Mouse (Mus musculus) Muller cell, postnatal 12 days (primary cell): ENCODE data around the gene Epb41.
A peak's percentile ranks its signal among the peaks of the same experiment; 100 is the strongest.

ENCODE experiments used
- DNase-seq: peaks from one replicate; pipeline ENCODE4 v3.0.0-alpha.2; 2015; ENCODE audit errors: inconsistent ontology term

The Epb41 gene

DNA sequence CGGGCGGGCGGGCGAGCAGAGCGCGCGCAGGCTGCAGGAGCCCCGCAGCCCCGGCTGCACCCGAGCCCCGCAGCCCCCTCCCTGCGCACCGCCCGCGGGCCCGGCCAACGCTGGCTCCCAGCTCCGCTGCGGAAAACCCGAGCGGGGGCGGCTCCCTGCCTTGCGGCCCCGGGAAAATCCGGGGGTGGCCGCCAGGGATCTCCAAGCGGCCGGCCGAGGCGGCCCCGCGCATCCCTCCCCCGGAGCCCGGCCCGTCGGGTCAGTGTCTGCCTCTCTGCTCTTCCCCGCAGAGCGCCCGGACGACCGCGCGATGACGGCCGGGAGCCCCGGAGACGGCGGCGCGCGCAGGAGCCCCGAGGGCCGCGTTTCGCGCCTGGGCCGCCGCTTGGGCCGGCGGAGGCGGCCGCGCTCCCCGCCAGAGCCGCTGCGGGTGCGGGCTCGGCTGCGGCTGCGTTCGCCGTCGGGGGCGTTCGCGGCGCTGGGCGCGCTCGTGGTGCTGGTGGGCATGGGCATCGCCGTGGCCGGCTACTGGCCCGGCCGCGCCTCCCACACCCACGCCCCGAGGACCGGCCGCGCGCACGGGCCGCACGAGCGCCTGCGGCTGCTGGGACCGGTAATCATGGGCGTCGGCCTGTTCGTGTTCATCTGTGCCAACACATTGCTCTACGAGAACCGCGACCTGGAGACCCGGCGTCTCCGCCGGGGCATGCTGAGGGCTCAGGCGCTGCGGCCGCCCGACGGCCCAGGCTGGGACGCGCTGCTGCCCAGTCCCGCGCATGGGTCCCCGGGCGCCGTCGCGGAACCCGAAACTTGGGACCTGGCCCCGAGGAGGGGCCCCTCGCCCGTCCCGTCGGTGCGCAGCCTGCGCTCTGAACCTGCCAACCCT is 153.4 kb downstream of the Epb41 start, which contains the start of gene Tmem200b:
Gene Tmem200b, plus strand, starts transcription at position 311 of the 886 bp plus-strand sequence.
- no peak for DNase-seq

DNA sequence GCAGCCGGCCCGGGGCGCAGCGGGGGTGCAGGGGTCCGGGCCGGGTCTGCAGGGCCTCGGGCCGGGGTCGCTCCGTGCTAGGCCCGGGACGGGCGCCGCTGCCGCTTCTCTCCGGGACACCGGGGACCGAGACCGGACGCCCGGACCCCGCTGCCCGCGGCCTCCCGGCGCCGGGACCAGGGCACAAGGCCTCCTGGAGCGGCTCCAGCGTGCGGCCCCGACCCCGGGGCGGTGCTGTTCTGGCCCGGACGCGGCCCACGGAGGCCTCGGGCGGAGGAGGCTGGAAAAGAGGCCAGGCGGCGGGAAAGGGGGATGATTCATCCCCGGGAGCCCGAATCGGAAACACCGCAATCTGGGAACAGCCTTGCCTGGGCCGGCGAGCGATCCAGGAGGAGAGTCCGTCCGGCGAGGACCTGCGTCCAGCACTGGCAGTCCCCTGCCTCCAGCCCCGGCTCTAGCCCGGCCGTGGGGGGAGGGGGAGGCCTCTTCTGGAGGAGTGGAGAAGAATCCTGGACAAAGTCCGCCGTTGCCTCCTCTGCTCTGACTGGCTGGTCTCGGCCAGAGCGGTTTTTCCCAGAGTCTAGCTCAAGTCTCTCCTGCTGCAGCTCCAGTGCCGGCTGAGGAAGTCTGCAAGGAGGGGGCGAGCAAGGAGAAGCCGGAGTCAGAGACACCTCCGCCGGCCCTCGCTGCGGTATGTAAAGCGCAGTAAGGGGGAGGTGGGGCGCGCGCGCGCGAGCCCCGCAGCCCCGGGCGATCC is 154.3 kb downstream of the Epb41 start:
- DNase-seq = peak; percentile 74

DNA sequence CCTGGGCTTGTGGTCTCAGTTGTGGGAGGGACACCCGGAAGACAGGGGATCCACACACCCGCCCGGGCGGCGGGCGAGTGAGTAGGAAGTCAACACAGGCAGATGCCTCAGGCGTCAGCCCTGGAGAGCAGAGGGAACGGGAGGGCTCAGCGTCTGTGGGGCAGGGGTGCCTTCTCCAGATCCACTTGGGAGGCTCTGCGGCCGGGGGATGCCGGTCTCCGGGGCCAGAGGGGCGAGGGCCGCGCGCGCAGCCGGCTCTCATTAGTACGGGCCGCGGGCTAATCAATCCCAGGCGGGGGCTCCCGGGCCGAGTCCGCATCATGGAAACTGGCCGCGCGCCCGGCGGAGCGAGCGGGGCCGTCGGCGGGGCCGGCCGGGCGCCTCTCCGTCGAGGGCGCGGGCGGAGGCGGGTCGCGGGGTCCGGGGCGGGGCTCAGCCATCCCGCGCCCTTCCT is 155.0 kb downstream of the Epb41 start:
- DNase-seq = peak; percentile 51

DNA sequence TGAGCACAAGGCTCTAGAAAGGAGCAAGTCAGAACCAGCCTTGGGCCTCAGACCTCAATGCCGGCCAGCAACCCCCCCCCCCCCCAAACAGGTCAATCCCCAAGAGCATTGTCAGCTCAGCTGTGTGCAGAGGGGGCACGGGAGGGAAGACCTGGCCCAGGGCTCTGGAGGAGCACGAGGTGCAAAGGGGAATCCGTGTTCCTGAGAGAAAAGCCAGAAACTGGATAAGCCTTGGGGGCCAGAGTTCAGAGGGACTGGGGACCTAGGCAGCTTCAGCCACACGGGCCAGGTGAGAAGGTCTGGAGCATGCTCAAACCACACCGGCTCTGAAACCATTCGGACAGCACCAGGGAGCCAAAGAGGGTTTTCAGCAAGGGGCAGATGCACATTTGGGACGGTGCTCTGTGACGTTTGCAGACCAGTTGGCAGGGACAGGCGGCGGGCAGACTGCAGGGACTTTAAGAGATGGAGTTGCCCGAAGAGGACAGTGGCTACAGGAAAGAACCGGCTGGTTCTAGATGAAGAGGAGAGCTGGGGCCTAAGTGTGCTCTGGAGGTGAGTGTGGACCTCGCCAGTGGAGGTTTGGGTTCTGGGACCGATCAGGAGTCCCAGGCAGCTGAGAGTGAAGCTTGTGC is 155.5 kb downstream of the Epb41 start:
- no peak for DNase-seq

DNA sequence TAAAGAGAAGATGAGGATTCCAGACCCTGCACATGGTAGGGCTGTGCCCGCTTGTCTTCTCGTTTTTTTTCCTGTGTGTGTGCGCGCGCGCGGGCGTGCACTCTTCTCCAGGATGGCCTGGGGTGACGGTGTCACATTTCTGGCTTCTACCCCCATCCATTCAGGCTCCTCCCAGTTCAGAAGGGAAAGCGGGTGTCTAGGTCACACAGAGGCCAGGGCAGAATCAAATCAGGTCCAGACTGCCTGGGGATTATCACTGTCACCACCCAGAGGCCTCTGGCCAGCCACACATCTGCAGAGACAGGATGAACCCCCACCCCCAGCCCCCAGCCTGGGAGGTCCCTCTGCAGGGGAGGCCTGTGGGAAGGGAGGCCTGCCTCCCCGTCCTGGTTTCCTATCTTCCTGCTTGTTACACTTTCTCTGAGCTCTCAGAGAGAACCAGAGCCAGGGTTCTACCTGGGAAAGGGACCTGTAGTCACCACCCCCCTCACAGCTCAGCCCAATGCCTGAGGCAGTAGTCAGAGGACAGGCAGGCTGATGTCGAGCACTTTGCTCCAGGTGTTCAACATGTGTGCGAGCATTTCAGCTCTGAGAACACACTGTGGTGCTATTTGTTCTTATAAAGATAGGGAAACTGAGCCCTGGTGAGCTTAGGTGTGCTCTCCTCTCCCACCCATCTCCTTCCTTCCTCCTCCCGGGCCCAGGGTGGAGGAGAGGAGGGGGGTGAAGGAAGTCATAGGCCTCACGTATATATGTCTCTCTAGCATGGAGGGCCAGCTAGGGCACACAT is 156.2 kb downstream of the Epb41 start:
- no peak for DNase-seq

DNA sequence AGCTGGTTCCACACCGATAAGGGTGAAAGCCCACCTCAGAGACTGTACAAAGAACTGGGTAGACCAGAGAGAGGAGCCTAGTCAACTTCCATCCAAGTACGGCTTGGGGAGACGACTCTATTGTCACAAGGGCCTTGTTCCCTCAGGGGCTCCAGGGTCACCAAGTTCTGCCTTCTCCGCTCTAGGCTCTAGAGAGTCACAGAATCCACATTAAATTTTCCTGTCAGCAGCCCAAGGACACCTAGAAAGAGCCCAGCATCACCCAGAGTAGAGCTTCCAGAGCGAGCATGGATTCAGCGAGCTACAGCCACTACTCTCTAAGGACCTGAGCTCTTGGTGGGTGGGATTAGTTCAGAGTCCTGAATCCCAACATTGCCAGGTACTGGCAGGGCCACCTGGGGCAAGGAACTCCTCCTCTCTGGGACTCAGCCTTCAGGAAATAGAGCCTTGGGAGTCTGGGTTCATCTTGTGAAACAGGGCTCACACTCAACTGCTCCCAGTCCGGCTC is 157.0 kb downstream of the Epb41 start:
- DNase-seq = no peak

DNA sequence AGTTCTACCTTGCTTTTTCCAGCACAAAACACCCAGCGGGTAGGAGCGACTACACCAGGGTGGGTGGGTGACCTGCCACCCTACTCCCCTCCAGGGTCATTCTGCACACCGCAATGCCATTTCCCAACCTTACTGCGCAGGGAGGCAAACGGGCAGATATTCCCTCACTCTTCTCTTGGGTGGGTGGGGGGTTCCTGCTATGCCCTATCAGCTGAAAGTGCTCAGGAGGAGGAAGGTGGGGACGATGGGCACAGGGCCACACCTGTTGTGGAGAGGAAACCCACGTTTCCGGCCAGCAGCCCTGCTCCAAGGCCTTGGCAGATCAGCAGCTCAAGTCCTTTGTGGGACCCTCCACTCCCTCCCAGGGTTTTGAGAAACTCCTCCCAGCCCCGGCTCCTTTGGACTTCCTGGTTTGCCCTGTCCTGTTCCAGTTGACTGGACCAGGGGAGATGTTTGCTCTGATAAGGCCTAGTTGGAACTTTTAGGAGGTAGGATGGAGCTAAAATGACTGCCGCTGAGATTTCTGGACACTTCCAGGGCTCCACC is 158.0 kb downstream of the Epb41 start:
- no peak for DNase-seq

DNA sequence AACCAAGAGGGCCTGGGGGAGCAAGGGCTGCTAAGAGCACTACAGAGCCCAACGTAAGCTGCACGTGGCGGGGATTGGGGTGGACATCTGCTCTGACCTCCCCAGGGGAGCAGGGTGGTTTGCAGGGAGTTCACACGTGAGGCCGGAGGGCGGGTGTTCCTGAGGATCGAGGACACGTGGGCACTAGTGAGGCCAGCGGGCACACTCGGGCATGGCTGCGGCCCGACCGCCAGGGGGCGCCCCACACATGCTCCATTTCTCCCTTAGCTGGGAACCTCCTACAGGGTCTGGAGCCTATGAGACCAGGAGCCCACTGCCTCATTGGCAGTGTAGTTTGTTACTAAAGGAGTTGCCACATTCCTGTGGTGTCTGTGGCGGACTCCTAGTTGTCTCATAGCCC is 158.7 kb downstream of the Epb41 start:
- DNase-seq = peak; percentile 74

DNA sequence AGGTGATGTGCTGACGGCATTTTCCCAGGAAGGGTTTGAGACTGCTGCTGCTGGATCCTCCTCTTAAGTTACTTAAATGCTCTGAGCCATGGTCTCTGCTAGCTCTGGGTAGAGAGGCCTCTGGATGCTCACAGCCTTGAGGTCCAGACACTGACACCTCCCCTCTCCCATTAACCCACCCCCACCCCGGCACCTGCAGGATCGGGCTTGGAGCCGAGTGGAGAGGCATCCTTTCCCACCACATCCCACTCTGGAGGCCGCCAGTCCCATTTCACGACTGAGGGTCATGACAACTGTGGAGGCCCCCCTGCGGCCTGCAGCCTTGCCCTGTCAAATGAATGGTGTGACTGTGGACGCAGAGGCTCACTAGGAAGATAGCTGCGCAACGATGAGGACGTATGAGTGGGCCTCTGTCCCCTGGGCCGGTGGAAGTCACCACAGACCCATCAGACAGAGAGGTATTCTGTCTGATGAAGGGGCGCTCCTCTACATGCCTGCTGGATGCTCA is 159.2 kb downstream of the Epb41 start:
- no peak for DNase-seq

DNA sequence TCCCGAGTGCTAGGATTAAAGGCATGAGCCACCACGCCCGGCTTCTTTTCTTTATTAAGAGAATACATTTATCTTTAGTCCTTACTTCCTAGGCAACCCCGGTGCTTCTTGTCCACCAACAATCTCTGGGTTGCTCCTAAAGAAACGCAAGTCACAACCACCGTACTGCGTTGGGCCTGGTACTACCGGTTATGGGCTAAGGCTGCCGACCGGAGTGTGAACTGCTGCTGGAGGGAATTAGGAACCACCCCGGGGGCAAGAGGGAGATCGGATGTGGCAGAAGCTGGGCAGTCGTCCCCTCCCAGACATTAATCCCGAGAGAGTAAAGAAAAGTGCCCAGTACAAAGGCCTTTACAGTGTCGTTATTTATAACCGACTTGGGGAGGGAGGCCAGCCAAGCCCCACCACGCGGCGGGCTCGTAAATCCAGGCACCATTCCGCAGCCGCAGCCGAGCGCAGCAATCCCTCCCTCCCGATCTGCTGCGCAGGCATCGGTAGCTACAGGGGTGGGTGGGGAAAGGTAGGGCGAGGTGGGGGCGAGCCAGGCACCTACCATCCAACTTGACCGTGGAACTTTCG is 160.1 kb downstream of the Epb41 start:
- DNase-seq = peak; percentile 62

DNA sequence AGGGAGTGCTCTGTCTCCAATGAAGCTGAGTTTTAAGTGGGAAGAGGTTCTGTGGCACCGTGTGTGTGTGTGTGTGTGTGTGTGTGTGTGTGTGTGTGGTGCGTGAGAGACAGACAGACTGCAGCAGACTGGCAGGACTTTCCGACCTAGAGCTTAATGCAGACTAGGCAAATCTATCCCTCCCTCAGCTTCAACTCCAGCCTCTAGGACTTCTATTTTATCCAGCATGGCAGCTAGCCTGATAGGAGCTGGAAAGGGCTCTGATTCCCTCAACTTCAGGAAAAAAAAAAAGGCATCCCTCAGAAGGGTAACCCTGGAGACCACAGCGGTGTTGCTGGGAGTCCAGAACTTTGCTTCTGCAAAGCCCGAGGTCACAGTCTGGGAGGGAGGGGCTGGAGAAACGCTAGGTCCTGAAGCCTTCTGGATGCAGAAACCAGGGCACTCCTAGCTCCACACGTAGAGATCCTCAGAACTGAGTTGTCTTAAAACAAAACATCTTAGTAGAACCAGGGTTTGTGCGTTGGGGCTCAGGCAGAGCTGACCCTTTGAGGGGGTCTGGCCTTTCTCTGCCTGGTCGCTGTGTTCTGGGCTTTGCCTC is 161.0 kb downstream of the Epb41 start:
- no peak for DNase-seq

DNA sequence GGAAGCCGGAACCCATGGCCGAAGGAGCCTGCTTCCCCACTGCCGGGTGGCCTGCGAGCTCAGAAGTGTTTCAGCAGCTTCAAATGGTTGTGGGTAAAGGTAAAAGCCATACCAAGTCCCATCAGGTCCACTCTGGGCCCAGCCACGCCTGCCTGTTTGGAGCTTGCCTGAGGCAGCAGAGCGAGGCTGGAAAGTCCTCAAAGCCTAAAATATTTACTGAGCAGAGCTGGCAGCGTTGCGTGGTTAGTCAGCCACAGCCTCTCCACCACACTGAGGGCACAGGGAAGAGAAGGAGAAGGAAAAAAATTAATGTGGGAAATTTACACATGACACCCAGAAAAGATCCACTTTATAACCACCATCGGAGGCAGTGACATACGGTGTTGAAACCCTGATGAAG is 161.6 kb downstream of the Epb41 start:
- no peak for DNase-seq

DNA sequence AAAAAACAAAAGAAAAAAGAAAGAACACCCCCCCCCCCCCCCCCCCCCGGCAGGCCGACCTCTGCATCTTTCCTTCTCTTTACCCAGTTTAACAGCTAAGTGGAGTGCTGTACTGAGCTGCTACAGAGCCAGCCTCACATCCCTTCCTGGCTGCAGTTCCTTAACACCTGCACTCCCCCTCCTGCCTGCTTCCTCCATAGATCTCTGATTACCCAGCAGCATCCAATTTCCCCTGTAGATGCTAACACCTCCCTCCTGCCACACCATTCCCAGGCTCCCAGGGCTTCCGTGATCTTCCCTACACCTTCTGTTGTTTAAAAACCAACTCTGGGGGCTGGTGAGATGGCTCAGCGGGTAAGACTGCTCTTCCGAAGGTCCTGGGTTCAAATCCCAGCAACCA is 163.6 kb downstream of the Epb41 start:
- no peak for DNase-seq

DNA sequence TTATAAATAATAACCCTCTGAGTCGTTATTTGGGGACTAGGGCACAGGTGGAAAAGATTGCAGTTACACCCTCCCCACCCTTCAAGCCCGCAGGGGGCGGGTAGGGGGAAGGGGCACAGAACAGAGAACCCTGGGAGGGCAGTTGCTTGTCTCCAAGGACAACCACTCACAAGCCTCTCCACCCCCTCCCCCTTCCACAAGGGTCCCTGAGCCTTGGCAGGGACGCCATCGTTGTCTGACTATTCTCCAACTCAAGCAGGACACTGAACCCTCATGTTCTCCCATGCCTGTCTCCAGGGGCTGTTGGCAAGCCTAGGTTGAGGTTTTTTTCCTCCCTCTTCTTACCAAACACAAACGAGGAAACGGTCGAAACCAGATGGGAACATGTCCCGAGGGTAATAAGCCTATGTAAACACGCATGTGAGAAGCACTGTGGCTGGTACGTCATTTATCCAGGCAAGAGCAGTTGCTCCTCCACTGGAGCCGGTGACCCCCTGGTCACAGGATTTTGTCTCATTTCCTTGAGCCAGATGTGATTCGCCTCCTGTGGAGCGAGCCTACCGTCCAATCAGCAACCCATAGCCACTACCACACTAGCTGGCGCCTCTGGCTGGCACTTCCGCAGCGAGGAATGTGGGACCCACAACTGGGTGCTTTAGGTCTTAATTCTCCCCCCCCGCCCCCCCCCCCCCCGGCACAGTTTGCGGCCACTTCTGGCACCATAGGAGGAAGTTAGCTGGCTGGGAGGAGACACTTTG is 164.7 kb downstream of the Epb41 start:
- DNase-seq = no peak

DNA sequence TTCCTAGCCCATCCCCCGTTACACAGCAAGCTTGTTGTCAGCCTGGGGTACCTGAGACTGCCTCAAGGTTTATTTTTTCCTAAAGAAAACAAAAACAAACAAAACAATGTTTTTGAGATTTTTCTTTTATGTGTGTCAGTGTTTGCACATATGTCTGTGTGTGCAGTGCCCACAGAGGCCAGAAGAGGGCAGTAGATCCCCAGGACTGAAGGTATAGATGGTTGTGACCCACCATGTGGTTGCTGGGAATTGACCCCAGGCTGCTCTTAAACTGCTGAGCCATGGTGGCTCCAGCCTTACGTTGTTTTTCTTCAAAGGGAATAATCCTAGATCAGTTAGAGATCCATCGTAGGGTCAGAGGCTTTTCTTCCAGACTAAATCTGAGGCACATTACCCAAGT is 167.2 kb downstream of the Epb41 start:
- DNase-seq = no peak

DNA sequence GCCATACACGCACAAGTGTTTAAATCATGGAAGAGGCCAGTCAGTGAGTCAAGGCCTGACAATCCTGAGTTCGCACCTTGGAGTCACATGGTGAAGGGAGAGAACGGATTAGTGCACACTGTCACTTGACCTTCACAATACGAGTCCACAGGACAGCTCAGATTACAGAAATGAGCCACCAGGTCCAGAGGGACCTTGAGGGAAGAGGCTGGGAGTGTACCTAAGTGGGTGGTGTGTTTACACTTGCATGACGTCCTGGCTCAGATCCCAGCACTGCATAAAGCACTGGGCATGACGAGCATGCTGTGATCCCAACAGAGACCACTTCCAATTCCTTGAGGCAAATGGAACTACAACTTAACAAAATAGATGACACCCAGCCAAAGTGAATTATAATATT is 168.7 kb downstream of the Epb41 start:
- no peak for DNase-seq

DNA sequence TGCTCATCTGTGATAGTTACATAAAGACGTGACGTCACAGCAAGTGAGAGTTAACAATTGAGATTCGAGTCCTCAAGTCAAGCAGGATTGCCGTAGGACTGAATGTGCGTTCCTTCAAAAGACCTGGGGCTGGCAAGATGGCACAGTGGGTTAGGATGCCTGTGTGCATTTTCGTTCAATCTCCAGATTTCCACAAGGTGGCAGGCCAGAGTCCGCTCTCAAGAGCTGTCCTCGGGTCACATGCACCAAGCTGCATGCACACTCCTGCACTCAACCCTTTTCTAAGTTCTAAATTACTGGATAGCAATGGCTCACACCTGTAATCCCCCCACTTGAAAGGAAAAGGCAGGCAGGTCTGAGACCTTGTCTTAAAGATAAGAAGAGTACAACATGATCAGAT is 170.6 kb downstream of the Epb41 start:
- DNase-seq = no peak

DNA sequence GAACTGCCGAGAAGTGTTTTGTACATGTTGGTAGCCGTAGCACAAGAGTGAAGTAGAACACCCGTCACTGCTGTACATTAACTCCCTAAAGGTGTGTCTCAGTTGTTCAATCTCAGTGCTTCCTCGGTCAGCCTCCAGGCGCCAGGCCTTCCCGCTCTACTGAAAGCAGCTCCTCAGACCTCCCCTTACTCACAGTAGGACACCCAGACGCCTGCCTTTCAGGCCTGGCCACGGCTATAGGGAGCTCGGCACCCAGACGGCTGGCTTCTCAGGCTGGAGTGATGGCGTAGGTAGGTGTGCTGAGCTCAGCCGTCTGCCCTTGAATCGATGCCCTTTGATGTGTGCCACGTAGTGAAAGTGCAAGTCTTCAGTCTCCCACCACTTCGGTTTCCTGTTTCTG is 174.0 kb downstream of the Epb41 start:
- DNase-seq = no peak

DNA sequence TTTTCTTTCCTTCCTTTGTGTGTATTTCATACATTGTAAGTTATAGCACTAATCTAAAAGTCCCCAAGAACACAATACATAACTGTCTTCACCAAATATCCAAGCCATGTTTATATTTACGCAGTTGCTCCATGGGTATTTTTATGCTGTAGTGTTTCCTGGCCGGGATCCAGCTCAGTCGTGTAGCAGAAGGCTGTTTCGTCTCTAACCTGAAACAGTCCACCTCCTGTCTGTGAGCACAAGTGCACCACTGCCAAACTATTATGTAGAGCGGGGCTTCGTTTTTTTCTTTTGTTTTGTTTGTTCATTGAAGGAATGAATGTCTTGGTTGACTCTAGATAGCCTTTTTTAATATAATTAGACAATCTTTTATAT is 176.0 kb downstream of the Epb41 start:
- no peak for DNase-seq
